Mouse (Mus musculus) brain, embryonic 14.5 days (tissue): Measurements from ENCODE around the gene Xlr5a.

ENCODE experiments used
- CTCF ChIP-seq: fragments of 200-500 bp; IDR thresholded peaks from 2 replicates; pipeline ENCODE4 v1.5.1; 2012; ENCODE audit warnings: inconsistent platforms, mild to moderate bottlenecking, moderate library complexity, borderline replicate concordance; ENCODE audit not compliant: insufficient read depth, insufficient read length; ENCODE audit errors: extremely low read depth
- POLR2A ChIP-seq: fragments of 200-500 bp; IDR thresholded peaks from 2 replicates; pipeline ENCODE4 v1.6.1; 2012; ENCODE audit warnings: mild to moderate bottlenecking, inconsistent platforms, borderline replicate concordance; ENCODE audit not compliant: poor library complexity, insufficient read depth, insufficient read length, severe bottlenecking; ENCODE audit errors: extremely low read depth

GRCm38 (mm10) chrX:73336740-73337139 is 44.0 kb upstream of the Xlr5a start, which contains the start of gene Gm45015:
- TF ChIP-seq POLR2A, result no peak
- no peak for TF ChIP-seq CTCF
